Mouse (Mus musculus): ENCODE results near the gene Aig1.

DNA sequence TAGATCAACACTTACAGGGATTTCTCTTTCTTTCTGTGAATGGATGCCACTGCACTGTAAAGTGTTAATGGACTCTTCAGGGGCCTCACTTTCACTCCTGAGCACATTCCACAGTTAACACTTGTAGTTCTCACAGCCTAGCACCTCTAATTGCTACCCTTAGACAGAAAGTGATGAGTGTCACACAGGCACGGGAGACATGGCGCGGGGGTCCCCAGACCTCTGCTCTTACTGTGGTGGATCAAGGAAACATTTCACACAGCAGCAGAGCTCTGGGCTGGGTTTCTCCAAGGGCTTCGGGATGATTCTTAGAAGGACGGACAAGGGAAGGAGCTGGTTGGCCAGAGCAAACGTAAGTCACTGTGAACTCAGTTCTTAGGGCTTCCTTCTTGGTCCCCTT, 166.1 kb downstream of the Aig1 start:
- no peak for TF ChIP-seq CTCF (IDR thresholded peaks at IDR 0.05)
- TF ChIP-seq EP300 (IDR thresholded peaks at IDR 0.05) = no peak

Measured in lung, postnatal 0 days (tissue).